Mouse (Mus musculus) kidney, adult 2 months (tissue): Measurements from ENCODE around the gene Zkscan17.

ENCODE experiments used
- CTCF ChIP-seq: fragments of 200-500 bp; conservative IDR thresholded peaks from 2 replicates; pipeline ENCODE4 v1.5.1; 2011; ENCODE audit warnings: low read depth, mild to moderate bottlenecking, control low read depth, low read length, moderate library complexity, mixed read lengths; ENCODE audit not compliant: insufficient read depth, insufficient read length
- POLR2A ChIP-seq: fragments of 200-500 bp; IDR thresholded peaks from one replicate; pipeline ENCODE4 v1.6.1; 2011; ENCODE audit warnings: low read depth, low read length, control low read depth

GRCm38 (mm10) chr11:59501978-59502700 lies 24.4 kb downstream of the Zkscan17 start:
- TF ChIP-seq CTCF (no peak), POLR2A (no peak)
